Mouse (Mus musculus) limb, embryonic 14.5 days (tissue): Measurements from ENCODE around the gene Prr29. TPM values are rescaled to one million over a fixed set of nuclear protein-coding genes. Genes with fewer than 3 reads are reported as not detected.
A peak's percentile ranks its signal among the peaks of the same experiment; 100 is the strongest.

Experiments used
- ATAC-seq: fragments of 200-750 bp; cut with Nextera tagmentation; 2 replicates; pipeline ENCODE4 v1.8.0; 2017; ENCODE audit warnings: low read depth, moderate number of reproducible peaks, moderate TSS enrichment; ENCODE audit not compliant: low FRiP score
- DNase-seq: peaks from one replicate; pipeline ENCODE4 v3.0.0-alpha.2; 2015; ENCODE audit warnings: low spot score
- H3K27ac ChIP-seq: fragments of 300-500 bp; sonication (generic); replicated peaks from 2 replicates; pipeline ENCODE4 v1.5.1; 2014; ENCODE audit warnings: low read depth, mild to moderate bottlenecking, low read length, moderate library complexity, mixed read lengths
- H3K27me3 ChIP-seq: fragments of 300-500 bp; sonication (generic); 2 replicates; pipeline ENCODE4 v1.6.1; 2014; ENCODE audit warnings: low read length, mixed read lengths; ENCODE audit not compliant: control insufficient read depth, insufficient read depth
- H3K36me3 ChIP-seq: fragments of 300-500 bp; sonication (generic); 2 replicates; pipeline ENCODE4 v1.6.1; 2014; ENCODE audit warnings: mild to moderate bottlenecking, low read length, moderate library complexity, mixed read lengths; ENCODE audit not compliant: control insufficient read depth, insufficient read depth
- H3K4me1 ChIP-seq: fragments of 300-500 bp; sonication (generic); 2 replicates; pipeline ENCODE4 v1.6.1; 2014; ENCODE audit warnings: antibody characterized with exemption, low read length, mixed read lengths; ENCODE audit not compliant: control insufficient read depth, insufficient read depth
- H3K4me2 ChIP-seq: fragments of 300-500 bp; sonication (generic); replicated peaks from 2 replicates; pipeline ENCODE4 v1.6.1; 2014; ENCODE audit warnings: low read depth, mild to moderate bottlenecking, low read length, moderate library complexity; ENCODE audit not compliant: severe bottlenecking
- H3K4me3 ChIP-seq: fragments of 300-500 bp; sonication (generic); replicated peaks from 2 replicates; pipeline ENCODE4 v1.5.1; 2014; ENCODE audit warnings: low read length
- H3K9ac ChIP-seq: fragments of 300-500 bp; sonication (generic); 2 replicates; pipeline ENCODE4 v1.6.1; 2014; ENCODE audit warnings: mild to moderate bottlenecking, low read depth, low read length, moderate library complexity; ENCODE audit not compliant: severe bottlenecking
- H3K9me3 ChIP-seq: fragments of 300-500 bp; sonication (generic); 2 replicates; pipeline ENCODE4 v1.6.1; 2016; ENCODE audit warnings: low read length; ENCODE audit not compliant: control insufficient read depth
- POLR2A ChIP-seq: fragments of 200-500 bp; IDR thresholded peaks from 2 replicates; pipeline ENCODE4 v1.8.0; 2012; ENCODE audit warnings: inconsistent platforms, mild to moderate bottlenecking, moderate library complexity, borderline replicate concordance; ENCODE audit not compliant: insufficient read depth, insufficient read length; ENCODE audit errors: extremely low read depth
- WGBS: fragments of 180-500 bp; shearing (Covaris S2); extraction: QIAGEN DNeasy Blood & Tissue Kit; methylation state at CpG from one replicate; pipeline ENCODE4 v1.1.7; 2014; 5-methylcytosine and 5-hydroxymethylcytosine counted together
- polyA plus RNA-seq, 2 experiments: library from polyadenylated mRNA; depleted of rRNA in 1 of 2; stranded (reverse) in 1 of 2; unstranded in 1 of 2; fragments of >200 nt; fragmentation: Nextera tagmentation in 1 of 2; extraction: Ambion mirVana in 1 of 2; gene quantifications; 2 replicates each; pipeline versions ENCODE4 v1.2.1 to v1.2.3; 2012 to 2014

Gene Prr29
- polyA plus RNA-seq, 2 experiments: 0.59 to 1.1 TPM

DNA sequence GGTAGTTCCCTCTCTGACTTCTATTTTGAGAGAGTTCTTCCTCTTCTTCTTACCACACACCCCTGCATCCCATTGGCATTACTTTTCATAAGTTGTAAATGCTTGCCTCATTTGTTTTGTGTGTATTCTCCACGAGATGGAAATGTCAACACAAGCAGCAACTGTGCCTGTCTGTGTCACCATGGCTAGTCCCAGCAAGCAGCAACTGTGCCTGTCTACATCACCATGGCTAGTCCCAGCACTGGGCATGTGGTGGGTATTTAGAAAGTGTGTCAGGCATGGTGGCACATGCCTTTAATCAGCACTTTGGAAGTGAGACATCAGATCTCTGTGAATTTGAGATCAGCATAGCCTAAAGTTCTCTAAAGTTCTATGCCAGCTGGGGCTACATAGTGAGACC, 11.1 kb upstream of the Prr29 start:
- TF ChIP-seq POLR2A: no peak
- no peaks in the 10 kb centered on the region for H3K27me3 ChIP-seq
- ATAC-seq: no peak
- whole genome bisulfite sequencing: 55% methylated on average over 1 of the region's 1 CpGs
- H3K36me3 ChIP-seq: no peaks in the 10 kb centered on the region
- H3K9me3 ChIP-seq: no peaks in the 10 kb centered on the region
- H3K4me1 ChIP-seq: no peaks in the 10 kb centered on the region
- no peak overlapping the region for H3K9ac ChIP-seq
- H3K4me3 ChIP-seq: no peak overlapping the region
- no peak overlapping the region for H3K4me2 ChIP-seq
- H3K27ac ChIP-seq: no peak overlapping the region
- DNase-seq: no peak

DNA sequence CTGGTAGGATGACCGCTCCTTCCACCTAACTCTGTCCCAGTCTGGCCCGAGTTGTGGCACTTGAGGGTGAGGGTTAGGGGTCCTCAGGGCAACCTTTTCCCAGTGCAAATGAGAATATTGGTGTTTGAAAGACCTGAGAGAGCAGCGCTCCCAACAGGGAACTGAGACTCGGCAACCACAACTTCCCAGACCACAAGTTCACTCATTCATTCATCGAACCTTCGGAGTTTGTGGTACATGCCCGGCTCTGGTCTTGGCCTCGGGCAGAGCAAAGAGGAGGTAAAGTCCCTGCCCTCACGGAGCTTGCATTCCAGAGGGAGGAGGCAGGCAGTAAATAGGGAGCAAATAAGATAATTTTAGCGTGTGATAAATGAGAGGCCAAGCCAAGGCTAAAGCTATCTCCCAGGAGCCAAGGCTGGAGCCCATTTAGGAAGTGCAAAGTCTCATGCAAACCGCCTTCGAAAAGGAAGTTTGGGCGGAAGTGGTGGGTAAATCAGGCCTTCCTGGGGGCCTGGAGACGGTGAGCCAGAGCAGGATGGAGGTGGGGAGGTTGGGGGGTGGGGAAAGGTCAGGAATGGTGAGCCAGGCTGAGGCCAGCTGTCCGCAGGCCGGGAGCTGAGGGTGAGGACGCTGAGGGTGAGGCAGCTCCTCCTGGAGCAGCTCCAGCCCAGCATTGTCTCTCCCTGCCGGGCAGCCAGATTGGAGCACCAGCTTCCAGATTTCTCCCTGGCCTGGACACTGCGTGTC, 9.7 kb upstream of the Prr29 start:
- no peak for ATAC-seq
- H3K4me2 ChIP-seq: no peak overlapping the region
- no peak for DNase-seq
- no peak overlapping the region for H3K9ac ChIP-seq
- 63% methylated on average over 19 of the region's 19 CpGs for WGBS
- H3K36me3 ChIP-seq: no peaks in the 10 kb centered on the region
- H3K27me3 ChIP-seq: no peaks in the 10 kb centered on the region
- no peak for TF ChIP-seq POLR2A
- H3K4me1 ChIP-seq: no peaks in the 10 kb centered on the region
- H3K9me3 ChIP-seq: no peaks in the 10 kb centered on the region
- no peak overlapping the region for H3K4me3 ChIP-seq
- no peak overlapping the region for H3K27ac ChIP-seq

DNA sequence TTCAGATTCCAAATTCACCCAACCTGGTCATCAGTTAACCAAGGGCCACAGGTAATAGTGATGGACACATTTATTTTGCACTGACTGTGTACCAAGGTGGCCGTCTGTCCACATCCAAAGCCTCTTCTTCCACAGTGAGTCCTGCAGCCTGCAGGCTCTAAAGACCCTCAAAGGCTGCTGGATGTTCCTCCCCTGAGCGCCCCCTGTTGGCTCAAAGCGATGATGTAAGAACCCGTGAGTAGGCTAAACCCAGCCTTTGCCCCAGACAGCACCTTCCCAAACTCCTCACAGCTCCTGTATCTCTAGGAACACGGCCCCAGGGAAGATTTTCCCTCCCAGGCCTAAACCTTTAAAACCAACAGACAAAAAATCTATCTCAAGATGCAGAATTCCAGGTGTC, 5.9 kb upstream of the Prr29 start:
- Histone ChIP-seq H3K27ac (no peak overlapping the region), H3K36me3 (no peaks in the 10 kb centered on the region), H3K27me3 (no peaks in the 10 kb centered on the region), H3K4me1 (no peaks in the 10 kb centered on the region), H3K4me2 (no peak overlapping the region), H3K9ac (no peak overlapping the region), H3K9me3 (no peaks in the 10 kb centered on the region), H3K4me3 (no peak overlapping the region)
- 23% methylated on average over 5 of the region's 5 CpGs for WGBS
- no peak for ATAC-seq
- no peak for DNase-seq
- no peak for TF ChIP-seq POLR2A

DNA sequence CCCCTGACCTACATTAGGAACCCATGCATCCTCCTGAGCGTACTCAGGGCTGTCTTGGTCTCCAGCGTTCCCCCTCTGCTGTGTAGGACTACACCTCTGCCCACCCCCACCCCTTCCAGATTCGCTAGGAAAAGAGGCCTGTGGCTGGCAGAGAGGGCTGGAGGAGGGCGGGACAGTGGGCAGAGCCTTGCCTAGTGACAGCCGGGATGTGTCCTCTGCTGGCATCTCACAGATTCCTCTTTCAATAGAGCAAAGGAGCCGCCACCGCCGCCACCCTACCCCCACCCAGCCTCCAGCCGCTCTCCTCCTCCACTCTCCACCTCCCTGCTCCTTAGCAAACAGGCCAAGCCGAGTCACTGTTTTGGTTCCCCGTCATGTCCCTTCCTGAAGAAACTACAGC, 560 bp upstream of the Prr29 start:
- Histone ChIP-seq H3K4me1 (peaks cover 5% of the 10 kb centered on the region), H3K4me2 (0 out of 2 replicates have a peak overlapping the region, but pooled peaks have one; percentile 5), H3K9me3 (no peaks in the 10 kb centered on the region), H3K27ac (no peak overlapping the region), H3K27me3 (no peaks in the 10 kb centered on the region), H3K9ac (no peak overlapping the region), H3K36me3 (no peaks in the 10 kb centered on the region), H3K4me3 (no peak overlapping the region)
- WGBS: 19% methylated on average over 11 of the region's 11 CpGs
- no peak for TF ChIP-seq POLR2A
- DNase-seq (no peak), ATAC-seq (peak; percentile 35; the same call in 1 of the 2 replicates)

DNA sequence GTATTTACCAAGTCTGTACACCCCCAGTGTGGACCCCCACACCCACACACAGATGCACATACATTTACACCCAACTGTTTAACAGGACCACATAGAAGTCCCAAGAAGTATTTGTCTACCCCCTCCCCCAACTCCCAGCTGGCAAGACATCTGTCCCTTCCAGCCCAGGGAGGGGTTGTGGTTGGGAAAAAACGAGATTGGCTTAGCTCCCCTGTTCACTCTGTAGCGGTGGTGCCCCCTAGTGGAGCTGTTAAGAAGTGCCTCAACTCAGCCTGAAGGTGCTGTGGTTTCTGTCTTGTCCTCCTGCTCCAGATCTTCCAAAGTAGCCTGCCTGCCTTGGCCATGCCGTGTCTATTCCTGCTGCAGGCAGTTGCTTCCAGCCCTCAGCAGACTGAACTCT, 1.0 kb downstream of the Prr29 start:
- no peak for TF ChIP-seq POLR2A
- Histone ChIP-seq H3K4me2 (no peak overlapping the region), H3K27ac (no peak overlapping the region), H3K4me1 (peaks cover 5% of the 10 kb centered on the region), H3K9ac (no peak overlapping the region), H3K9me3 (no peaks in the 10 kb centered on the region), H3K36me3 (no peaks in the 10 kb centered on the region), H3K4me3 (no peak overlapping the region), H3K27me3 (no peaks in the 10 kb centered on the region)
- ATAC-seq (peak; percentile 63; the same call in 1 of the 2 replicates), DNase-seq (peak; percentile 62)
- WGBS: 12% methylated on average over 3 of the region's 3 CpGs
